Mouse (Mus musculus) E14TG2a.4 (cell line): ENCODE results near the gene Stmn1.

Experiments used
- CTCF ChIP-seq: conservative IDR thresholded peaks from 2 replicates; pipeline ENCODE4 v1.5.1; 2014; ENCODE audit warnings: low read length
- NANOG ChIP-seq: IDR thresholded peaks from 2 replicates; pipeline ENCODE4 v1.6.1; 2014; ENCODE audit warnings: borderline replicate concordance, low read length, mixed read lengths

GRCm38 (mm10) chr4:134497223-134497622 is 29.1 kb downstream of the Stmn1 start:
- TF ChIP-seq CTCF (no peak), NANOG (no peak)
